Mouse (Mus musculus) left cerebral cortex, postnatal 14 days (tissue): ENCODE measurements at regions not wholly inside any gene's neighbourhood (a gene's known extent, or its start where the extent isn't known, plus 50 kb on each side); places are given as distances from the start of the nearest gene placed in this dataset.
"Not testable (repeated sequence)": the region's sequence is repeated elsewhere in the genome, so short reads cannot be mapped to it uniquely, and the experiment has no call there.

Experiments
- DNase-seq, 2 experiments: peaks; one replicate each; pipeline ENCODE4 v3.0.0; 2021 to 2022; ENCODE audit warnings: low spot score in 2 of 2, mixed read lengths in 1 of 2
- intact Hi-C: fragments of 180-260 bp; cut with DNase I; formaldehyde crosslinking; loops from one replicate; pipeline ENCODE4 v1.15.1; 2025

DNA sequence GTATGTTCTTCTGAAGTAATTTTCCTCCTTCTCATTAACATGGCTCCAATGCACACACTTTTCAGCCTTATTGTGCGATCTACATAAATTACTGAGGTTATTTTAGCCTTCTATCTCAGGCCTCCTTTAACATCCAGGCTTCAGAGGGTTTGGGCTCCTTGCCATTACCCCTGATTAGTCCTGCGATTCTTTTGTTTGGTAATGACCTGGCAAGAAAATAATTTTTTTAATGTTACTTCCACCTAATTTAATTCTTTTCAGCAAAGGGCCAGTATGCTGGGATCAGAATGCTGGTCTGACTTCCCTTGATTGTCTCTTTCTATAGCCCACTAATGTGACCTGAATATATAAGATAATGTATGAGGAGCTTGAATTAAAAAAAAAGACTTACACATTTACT, 739.4 kb downstream of the Tbl1xr1 start:
- no peak for DNase-seq
- intact Hi-C loops, result no loop called here

DNA sequence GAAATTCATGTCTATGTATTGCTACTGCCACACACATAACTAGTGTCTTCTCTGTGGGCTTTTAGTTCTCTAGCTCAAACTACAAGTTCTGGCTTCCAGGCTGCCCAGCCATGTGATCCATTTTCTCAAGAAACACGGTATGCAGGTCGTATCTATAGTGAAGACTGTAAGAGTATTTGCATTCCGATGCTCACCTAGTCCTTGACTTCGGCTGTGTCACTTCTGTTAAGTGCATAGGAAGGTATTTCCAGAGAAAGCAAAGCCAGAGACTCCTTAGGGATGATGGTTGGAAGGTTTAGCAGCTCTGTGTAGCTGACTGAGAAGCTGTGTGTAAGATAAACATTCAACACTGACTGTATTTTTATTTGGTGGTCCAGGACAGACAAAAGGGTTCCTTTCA, 750.0 kb downstream of the Tbl1xr1 start:
- no peak for DNase-seq
- intact Hi-C loops, result no loop called here

DNA sequence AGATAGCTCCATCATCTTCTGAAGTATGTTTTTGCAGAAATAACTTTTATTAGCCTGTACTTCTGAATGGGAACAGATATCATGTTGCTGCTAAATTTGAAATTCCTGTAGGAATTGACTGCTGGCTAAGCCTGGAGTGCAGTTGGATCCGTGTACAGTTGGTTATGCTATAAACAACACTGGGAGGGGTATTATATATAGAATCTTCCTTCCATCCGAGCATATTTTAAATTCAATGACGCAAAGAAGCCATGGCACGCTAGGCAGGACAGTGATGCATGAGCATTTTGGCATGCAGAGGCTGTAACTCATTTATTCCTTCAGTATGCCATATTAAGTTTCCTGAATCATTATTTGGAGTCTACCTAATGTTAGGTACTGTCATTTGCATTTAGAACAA, 762.5 kb downstream of the Tbl1xr1 start:
- DNase-seq, result peak; percentile 2 to 8
- intact Hi-C loops, result no loop called here

DNA sequence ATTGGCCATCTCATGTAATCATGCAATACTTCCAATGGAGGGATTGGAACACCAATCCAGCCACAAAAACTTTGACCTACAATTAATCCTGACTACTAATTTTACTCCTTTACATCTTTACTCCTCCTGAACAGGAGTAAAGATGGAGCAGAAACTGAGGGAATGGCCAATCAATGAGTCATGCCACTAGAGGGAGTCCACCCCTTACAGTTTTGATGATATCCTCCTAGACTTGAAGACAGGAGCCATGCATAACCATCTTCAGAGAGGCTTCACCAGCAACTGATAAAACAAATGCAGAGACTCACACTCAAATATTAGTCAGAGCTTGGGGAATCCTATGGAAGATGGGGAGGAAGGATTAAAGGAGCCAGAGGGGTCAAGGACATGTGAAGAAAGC, 774.0 kb downstream of the Tbl1xr1 start:
- DNase-seq, result no peak
- intact Hi-C loops, result no loop called here

DNA sequence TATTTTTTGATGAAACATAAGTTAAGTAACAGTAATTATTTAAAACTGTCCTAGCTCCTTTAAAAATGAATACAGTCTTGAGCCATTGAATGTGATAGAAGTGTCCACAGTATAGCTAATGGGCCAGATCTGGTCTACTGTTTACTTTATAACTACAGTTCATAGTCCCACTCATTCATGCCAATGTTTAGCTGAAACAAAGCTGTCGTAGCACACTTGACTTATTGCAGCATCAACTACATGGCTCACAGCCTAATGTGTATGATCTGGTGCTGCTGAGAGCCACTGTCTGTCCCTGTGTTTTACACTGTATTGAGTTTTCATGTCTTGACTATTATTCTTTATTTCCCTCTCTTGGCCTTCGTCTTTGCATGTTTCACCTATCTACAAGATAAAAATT, 787.1 kb downstream of the Tbl1xr1 start:
- DNase-seq, result no peak
- intact Hi-C loops, result no loop called here

DNA sequence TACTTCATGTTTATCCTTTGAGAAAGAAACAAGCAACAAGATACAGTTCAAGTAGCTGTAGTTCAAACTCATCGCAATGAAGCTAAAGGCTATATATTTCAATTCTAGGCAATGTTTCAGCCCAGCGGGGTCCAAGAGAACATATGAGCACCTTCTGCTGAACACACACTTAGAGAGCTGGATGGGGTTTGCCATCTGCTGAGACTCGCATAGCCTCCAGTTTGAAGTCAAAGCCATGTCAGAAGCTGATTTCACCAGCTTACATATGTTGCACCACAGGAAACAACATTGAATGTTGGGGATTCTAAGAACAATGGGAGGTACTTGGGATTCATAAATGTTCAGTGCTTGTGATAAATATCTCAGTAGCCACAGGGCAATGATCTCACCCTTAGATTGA, 801.4 kb downstream of the Tbl1xr1 start:
- no peak for DNase-seq
- intact Hi-C loops, result no loop called here

DNA sequence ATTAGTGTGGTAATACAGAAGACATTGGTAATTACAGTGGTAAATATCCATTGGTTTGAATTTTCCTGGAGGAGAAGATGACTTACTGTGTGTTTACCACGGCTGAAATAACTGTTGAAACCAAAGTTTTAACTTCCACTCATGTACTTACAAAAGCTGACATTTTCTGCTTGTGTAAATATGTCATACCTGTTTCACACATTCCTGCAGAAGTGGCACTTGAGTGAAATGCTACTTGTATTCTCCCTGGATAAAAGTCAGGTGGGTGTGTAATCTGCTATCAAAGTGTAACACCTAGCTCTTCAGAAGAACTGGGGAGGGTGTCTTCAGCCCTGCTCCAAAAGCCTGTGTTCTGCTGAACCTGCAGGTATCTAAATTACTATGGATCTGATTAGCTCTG, 816.3 kb downstream of the Tbl1xr1 start:
- DNase-seq, result no peak
- intact Hi-C loops, result no loop called here

DNA sequence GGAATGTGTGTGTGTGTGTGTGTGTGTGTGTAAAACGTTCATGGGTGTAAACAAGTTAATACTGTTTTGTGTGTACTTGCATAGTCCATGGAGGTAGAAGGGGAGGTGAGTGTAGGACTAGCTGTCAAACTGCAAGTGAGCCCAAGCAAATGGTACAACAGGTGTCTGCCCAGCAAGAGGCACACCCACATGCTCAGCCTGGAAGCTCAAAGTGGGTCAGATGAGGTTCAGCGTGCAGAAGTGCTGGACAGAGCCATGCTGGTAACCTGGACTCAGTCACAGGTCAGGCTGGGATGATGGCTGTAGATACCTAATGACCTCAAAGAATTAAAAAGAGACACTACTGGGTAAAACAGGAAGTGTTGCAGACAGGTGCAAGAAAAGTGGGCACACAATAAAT, 821.2 kb downstream of the Tbl1xr1 start:
- intact Hi-C loops, result no loop called here
- DNase-seq, result no peak

DNA sequence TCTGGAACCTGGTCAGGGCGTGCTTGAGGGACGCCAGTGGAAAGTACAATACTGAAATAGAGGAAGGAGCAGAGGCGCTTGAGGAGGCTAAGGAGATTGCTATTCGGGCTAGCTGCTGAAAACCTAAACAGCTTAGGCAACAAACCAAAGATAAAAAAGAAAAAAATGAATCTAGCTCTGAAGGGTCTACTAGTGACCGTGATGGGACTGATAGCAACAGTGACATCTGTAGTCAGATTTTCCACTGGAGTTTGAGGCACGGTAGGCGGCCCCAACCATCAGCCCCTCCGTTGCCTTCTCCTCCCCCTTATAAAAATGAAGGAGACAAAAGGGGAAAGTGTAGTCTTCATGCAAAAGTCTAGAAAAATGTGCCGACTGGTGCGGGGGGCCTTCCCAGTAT, 824.5 kb downstream of the Tbl1xr1 start:
- intact Hi-C loops, result no loop called here
- no peak for DNase-seq

DNA sequence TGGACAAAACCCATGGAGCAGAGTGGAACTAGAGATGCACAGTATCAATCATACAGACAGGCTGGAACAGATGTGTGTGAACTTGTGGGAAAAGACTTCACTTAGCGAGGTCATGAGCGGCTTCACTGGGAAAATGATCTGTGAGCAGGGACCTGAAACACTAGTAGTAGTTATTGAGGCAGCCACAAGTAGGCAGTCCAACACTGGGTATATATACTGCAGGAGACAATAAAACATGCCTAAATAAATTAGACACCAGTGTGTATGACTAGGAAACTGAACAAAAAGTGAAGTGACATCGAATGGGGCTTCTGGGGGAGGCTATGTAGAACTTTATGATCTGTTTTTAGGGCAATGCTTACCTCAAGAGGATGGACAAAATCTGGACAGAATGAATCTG, 852.5 kb downstream of the Tbl1xr1 start:
- intact Hi-C loops, result no loop called here

DNA sequence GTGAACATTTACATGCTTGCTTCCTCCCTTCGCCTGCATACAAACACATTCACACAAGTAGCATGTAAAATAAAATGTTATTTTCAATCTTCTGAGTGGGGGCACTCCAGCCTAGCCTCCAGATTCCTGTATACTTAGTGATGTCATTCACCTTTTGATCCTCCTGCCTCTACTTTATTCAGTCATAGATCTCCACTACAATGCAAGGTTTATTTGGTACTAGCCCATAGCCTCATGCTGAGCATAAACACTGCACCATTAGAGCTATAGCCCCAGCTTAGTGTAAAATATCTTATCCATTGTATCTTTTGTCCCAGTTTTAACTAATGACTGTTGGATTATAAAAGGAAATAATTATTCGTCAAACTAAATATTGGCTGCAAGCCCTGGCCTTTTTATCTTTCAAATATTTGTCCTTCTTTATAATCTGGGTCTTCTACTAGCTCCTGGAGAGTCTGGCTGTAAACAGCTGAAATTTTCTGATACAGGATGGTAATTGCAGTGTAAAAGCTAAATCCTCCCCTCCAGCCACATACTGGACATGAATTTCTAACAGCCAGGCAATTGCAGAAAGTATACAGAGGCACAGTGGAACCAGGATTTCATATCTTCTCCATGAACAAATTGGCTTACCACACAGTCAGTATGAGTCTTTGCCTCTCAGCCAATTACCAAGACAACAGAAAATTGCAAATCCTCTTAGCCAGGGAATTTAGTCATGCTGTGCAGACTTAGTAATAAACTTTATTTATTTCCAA, 853.5 kb downstream of the Tbl1xr1 start:
- intact Hi-C loops, result no loop called here
- DNase-seq, result no peak

More for the DNA sequence above, 852.5 kb downstream of the Tbl1xr1 start:
- DNase-seq, result no peak

DNA sequence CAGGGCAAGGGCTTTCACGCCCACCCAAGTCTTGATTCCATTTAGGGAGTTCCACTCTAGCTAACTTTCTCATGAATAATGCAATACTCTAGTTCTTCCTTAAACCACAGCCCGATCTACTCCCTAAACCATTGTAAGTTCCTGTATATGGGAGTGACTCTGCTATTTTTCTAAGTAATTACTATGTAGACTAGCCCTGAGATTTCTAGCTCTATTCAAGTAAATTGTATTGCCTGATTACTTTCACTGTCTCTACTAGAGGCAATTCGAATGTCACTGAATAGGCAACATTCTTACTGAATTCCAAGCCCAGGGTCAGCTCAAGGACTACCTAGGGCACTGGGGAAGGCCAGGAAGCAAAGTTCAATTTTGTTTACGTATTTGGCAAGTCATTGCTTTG, 869.2 kb downstream of the Tbl1xr1 start:
- intact Hi-C loops, DNase-seq: not testable (repeated sequence)

DNA sequence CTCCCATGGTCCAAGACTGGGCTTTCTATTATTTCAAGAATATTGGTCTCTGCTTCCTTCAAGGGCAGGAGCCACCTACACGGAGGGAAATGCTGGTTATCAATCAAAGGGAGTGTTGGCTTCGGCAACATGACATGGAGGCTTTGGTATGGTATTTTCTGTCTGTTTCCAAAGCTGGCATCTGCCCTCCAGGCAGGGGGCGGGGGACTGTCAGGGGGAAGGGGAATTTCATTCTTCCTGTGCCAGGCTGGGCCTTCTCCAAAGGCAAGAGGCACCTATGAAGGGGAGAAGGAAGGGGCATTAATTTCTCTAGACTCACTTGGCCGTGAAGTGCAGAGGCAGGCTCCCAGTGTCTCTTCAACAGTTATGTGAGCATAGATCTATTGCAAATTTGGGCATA, 870.7 kb downstream of the Tbl1xr1 start:
- intact Hi-C loops, result no loop called here
- DNase-seq, result no peak

DNA sequence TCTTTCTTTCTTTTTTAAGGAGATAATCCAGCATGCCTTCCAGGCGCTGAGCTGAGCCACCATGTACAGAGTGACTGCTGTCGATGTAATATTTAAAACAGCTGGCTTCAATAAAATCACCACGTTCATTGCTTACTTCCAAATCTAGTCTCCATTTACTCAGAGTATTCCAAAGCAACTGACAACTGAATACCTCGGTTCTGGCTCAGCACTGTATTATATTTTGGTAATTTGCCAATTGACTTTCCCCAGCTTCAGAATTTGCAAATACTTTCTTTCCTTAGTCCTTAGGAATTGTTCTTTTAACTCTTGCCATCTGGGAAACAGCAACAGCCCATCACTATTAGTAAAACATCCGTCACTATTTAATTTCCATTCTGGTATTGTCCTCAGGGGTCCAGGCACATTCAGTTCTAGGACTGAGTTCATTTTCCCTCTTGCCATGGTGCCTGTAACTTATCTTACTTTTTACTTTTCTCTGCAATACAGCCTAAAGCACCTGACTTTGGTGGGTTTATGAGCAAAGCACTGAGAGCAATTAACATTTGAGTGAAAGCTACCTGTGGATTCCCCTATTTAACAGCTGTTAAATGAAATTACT, 871.8 kb downstream of the Tbl1xr1 start:
- DNase-seq, result no peak
- intact Hi-C loops, result no loop called here

DNA sequence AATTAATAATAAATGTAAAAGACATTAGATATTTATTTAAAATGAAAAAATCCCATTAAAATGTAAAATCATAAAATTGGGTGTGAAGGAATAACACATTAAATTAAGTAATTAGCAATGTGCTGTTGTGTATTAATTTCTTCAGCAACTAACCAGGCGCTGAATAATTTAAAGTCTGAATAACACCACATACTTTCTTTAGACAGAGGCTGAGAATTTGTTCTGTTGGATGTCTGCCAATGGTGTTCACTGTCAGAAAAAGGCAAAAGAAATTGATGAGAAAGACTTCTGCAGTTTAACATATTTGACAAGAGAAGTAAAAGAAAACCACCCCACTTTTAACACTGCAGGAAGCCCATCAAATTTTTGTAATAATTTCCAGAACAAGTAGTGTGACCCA, 881.0 kb downstream of the Tbl1xr1 start:
- intact Hi-C loops, result no loop called here
- DNase-seq, result peak; percentile 10 to 23

DNA sequence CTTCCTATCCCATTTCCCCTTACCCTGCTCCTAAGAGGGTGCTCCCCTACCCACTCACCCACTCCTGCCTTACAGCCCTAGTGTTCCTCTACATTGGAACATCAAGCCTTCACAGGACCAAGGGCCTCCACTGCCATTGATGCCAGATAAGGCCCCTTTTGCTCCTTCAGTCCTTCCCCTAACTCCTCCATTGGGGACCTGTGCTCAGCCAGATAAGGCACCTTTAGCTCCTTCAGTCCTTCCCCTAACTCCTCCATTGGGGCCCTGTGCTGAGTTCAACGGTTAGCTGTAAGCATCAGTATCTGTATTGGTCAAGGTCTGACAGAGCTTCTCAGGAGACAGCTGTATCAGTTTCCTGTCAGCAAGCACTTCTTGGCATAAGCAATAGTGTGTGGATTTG, 896.2 kb downstream of the Tbl1xr1 start:
- intact Hi-C loops, result no loop called here
- no peak for DNase-seq

DNA sequence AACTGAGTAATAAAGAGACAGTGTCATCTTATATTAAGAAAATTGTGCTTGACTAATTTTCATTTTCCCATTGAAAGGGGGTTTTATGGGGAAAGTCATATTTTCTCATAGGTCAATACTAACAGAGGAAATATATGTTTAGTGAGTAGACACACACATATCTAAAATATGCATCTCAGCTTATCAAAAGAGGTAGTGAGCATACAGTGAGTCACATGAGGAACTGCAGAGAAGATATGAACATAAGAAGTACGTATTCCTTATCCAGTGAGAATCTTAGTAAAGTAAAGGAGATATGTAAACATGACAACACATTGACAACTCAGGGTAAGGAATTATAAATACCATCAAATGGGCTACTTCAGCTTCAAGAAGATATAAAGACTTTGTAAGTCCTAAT, 900.3 kb downstream of the Tbl1xr1 start:
- no peak for DNase-seq
- intact Hi-C loops, result no loop called here

DNA sequence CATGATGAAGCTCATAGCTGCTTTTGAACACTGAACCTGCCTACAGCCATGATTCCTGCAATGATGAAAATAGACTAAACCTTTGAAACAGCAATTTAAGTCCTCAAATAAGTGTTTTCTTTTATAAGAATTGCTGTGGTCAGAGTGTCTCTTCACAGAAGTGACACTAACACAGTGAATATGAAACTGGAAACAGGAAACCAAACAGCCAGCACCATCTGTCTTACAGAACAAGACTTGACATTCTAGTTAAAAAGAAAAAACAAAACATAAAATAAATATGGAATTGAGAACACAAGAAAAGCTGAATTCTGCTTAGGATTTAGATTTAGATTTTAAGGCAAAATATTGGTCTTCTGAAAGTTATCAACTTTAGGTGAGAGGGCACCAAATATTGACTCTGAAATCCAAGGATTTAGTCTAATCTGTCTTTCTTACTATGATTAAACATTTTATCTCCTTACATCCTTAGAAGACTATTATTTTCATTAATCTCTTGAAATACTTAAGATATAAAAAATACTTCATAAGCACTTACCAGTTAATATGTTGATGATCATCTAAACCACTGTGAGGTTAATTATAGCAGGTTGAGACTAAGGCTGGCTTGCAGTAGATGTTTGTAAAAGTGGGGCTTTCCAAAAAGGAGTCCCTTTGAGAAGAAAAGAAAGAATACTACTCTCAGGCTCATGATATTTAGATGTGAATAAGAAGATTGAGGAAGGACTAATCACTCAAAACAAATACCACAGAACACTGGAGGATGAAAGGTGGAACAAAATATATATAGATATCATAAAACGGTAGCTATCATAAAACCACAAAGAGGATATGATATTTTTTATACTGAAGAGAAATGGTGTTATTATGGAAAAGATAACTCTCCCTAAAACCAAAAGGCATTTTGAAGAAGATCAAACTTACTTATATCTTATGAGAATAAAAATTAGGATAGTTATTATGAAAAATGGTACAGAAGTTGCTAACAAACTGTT, 903.7 kb downstream of the Tbl1xr1 start:
- DNase-seq, result no peak
- intact Hi-C loops, result no loop called here

DNA sequence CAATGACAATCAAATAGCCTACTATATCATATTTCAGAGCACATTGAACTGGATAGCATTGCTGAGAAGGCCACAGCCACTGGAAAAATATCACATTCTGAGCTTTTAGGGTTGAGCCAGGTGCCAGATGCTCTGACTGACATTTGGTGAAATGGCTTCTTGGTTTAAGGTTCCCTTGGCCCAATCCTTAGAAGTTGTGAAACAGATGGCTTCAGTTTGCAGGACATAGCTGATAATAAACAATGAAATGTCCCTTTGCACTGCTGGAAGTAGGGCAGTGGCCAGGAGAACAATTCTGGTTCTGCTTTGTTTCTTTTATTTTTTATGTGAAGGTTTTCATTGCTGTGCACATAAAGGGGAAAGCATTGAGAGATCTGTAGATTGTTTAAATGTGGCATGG, 906.0 kb downstream of the Tbl1xr1 start:
- no peak for DNase-seq
- intact Hi-C loops, result no loop called here

DNA sequence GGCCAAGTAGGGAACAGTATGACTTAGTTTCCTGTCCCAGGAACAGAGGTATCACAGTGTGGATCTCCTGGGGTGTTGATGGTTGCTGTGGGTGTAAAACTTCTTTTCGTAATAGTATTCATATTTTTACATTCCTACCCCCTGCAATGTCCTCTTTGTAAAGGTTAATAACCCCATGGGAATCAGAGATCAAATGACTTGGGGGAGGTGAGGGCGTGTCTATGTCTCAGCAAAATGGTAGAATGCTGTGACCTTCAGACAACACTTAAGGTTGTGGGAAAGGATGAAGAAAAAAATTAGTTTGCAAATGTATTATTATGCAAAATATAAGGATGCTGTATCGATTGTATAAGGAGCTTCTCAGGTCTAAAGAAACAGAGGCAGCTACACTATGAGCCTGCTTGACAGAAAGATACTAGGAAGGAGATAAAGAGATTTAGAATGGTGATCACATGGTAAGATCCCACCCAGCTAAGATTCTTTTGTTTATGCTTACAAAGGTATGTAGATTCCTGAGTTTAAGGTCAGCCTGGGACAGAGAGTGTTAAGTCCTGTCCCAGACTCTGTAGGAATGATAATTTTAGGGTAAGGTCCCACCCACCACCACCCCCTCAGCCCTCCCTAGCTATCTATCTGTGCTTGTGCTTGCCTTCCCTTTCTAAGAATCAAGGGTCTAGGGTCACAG, 913.8 kb downstream of the Tbl1xr1 start:
- intact Hi-C loops, result no loop called here
- DNase-seq, result no peak
